Mouse (Mus musculus) liver, adult 2 months (tissue): ENCODE results near the gene Gng3.

Source experiments
- CTCF ChIP-seq: fragments of 200-500 bp; IDR thresholded peaks from 2 replicates; pipeline ENCODE4 v1.5.1; 2011; ENCODE audit warnings: low read depth, low read length, control low read depth
- POLR2A ChIP-seq: fragments of 200-500 bp; IDR thresholded peaks from 2 replicates; pipeline ENCODE4 v1.6.1; 2011; ENCODE audit warnings: low read length, control low read depth; ENCODE audit not compliant: insufficient read depth; ENCODE audit errors: extremely low read depth

DNA sequence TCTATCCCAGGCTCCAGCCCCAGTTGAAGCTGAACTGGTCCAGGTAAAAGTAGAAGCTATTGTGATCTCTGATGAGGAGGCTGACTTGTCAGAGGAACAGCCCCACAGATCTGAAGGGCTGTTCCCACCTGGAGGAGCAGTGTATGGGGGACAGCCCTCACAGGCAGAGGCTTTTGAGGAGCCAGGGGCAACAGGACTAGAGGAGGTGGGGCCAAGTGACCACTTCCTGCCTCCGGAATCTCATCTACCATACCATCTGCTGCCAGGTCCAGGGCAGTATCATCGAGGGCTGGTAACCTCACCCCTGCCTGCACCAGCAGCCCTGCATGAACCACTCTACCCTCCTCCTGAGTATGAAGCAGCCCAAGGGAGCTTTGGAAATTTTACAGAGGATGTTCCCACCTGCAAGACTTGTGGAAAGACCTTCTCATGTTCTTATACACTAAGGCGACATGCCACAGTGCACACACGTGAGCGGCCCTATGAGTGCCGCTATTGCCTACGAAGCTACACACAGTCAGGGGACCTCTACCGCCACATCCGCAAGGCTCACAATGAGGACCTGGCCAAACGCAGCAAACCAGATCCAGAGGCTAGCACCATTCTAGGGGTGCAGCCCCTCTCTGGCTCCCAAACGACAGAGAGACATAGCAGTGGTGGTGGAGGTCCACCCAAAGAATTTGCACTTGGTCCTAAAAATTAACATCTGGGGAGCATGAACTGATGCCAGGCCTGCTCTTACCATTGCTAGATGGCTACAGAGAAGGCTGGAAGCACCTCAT, 34.9 kb downstream of the Gng3 start:
- TF ChIP-seq POLR2A (no peak), CTCF (no peak)
